Mouse (Mus musculus): Measurements from ENCODE around the gene Atxn1.
A peak's percentile ranks its signal among the peaks of the same experiment; 100 is the strongest.

Gene Atxn1

GRCm38 (mm10) chr13:45680651-45681050, 284.2 kb downstream of the Atxn1 start:
- DNase-seq (ENCODE audit: low read depth) = no peak

- DNase-seq (ENCODE audit: low read depth) = no peak
These were observed 285.7 kb downstream of the Atxn1 start for GRCm38 (mm10) chr13:45679096-45679495.

DNA sequence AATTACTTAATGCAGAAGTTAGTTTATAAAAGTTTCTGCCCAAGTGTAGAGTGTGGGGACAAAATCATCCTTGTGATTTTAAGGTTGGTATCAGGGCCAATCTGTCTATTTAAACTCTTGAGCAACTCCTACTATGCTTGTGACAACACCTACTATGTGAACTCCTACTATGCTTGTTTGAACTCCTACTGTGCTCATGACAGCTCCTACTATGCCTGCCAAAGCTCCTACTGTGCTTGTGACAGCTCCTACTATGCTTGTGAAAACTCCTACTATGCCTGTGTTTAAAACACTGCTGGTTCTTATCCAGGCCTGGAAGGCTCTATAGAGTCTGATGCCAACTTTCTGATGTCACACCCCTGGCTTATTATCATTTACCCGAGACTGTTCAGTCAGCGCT, 292.2 kb downstream of the Atxn1 start:
- no peak for DNase-seq (ENCODE audit: low read depth)

DNA sequence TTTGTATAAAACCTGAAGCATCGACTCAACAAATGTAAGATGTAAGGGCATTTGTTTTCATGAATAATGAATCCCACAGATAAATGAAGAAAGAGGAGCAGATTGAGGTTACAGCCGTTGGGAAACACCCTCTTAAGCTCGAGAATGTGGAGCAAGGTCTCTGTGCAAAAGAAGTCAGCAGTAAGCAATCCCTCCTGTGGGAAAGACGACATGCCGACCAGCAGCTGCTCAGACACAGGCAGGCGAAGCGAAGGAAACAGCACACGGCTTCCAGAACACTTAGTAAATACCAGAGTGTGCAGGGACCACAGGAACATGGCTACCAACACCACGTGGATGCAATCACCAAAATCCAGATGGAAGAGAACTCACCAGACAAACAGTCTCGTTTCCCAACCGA, 294.8 kb downstream of the Atxn1 start:
- DNase-seq (ENCODE audit: low read depth) = no peak

GRCm38 (mm10) chr13:45662852-45663251, 302.0 kb downstream of the Atxn1 start:
- DNase-seq (ENCODE audit: low read depth) = no peak

DNA sequence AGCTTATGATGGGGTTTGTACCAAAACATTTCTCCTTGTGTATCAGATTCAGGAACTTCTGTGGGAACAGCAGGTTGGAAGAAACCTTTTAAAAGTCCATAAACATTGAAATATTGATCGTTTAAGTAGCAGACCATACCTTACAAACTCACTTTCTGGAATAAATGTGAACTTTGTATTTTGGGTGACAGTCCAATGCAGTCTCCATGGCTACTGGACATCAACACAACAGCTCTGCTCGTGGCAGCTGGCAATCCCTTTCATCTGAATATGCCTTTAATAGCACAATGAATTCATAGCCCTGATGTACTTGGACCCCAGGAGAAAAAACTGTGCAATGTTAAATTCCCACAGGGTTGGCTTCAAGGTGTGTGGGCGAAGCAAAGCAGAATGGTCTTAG, 302.6 kb downstream of the Atxn1 start:
- DNase-seq (ENCODE audit: low read depth) = no peak

DNA sequence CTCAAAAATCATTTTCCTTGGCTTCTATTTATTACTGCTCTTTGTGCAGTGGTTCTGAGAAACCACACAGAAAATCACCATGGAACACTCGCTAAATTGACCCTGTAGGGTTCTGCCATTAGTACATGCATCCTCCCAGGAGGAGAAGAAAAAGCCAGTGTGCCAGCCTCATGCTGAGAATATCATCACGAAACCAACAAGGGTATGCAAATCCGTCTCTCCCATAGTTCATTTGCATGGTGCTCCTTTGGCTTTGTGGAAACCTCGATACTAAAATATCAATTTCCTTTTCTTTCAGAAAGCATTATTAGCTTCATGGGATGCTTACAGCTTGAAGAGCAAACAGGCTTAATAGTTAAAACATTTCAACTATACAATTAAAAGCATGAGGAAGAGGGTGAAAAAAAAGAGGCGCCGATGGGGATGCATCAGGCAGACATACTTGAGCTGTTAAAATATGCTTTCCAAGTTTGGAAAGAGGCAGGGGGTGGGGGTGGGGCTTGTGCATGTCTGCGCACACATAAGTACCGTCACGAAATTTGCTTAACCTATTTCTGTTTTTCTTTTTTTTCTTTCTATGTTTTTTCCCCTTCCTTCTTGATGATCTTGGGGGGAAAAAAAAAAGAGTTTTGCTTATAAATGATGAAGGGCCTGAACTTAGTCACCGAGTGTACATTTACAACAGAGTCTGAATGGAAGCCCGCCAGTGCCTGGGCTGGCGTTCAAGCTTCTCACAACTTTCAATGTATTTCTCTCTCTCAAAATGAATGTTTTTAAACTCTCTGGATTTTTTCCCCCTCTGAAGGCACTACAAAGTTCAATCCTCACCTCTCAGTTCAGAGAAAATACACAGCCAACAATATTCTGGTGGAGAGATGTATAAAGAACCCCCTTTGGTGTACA, 303.3 kb downstream of the Atxn1 start:
- no peak for DNase-seq (ENCODE audit: low read depth)

- no peak for DNase-seq (ENCODE audit: low read depth)
These were observed 305.0 kb downstream of the Atxn1 start for GRCm38 (mm10) chr13:45659813-45660212.

GRCm38 (mm10) chr13:45658343-45658742, 306.5 kb downstream of the Atxn1 start:
- no peak for DNase-seq (ENCODE audit: low read depth)

DNA sequence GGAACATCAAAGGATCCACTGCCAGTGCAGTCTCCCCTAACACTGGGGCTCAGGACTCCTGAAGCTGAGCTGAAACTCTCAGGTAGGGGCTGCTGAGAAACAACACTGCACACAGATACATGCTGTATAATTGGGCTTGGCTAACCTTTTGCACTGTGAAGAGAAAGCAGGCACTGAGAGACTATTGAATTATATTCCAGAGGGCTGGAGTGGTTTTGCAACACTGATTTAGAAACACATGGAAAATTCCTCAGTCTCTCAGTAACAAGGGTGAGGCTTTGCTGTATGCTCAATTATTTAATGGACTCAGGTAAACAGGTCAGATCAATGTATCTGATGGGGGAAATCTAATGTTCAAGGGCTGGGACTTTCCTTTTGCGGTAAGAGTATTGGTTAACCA, 307.6 kb downstream of the Atxn1 start:
- no peak for DNase-seq (ENCODE audit: low read depth)

DNA sequence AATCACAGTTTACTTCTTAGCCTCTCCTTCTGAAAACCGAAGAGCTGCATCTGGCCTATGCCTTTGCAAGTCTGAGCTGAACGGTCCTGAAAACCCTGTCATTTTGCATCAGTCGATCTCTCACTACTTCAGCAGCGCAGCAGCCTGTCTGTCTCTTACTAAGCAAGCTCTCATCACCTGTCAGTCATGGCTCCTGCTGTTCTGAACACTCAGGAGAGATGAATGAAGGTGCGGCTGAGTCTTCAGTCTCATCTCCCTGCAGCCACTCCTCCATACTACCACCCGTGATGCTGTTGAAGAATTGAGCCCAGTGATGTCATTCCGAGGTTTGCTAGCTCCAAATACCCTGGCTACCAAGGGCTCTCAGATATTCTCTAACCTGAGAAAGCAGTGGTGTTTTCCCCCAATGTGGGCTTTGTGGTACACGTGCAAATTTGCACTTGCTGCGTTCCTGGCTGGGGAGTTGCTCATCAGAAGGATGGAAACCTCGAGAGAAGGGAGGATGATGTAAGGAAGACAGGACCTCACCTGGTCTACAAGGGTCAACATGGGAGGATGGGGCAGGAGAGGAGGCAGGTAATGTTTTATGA, 313.1 kb downstream of the Atxn1 start:
- no peak for DNase-seq (ENCODE audit: low read depth)

GRCm38 (mm10) chr13:45649197-45649812, 315.5 kb downstream of the Atxn1 start:
- no peak for DNase-seq (ENCODE audit: low read depth)

DNA sequence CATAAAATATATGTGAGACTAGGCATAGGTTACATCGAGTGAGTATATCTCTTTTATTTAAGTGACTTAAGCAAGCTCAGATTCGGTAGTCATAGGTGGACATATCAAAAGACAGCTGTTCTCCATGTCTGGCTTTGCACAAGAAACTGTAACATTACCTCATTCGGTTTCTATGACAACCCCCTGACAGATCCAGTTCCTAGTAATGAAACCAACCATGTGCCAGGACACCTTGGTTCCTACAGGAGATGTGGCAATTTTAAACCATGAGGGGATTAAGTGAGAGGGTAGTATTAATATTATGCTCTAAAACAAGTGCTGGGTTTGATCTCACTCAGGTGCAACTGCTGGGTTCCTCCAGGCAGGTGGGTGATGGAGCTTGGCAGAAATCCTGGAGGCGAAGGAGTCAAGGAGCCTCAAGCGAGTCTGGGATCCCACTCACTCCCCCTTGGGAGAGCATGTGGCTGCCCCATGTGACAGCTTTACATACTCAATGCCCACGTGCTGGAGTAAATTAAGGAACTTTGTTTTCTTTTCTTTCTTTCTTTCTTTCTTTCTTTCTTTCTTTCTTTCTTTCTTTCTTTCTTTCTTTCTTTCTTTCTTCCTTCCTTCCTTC, 320.9 kb downstream of the Atxn1 start:
- no peak for DNase-seq (ENCODE audit: low read depth)

- DNase-seq (ENCODE audit: low read depth) = no peak
These were observed 321.9 kb downstream of the Atxn1 start for GRCm38 (mm10) chr13:45642913-45643312.

DNA sequence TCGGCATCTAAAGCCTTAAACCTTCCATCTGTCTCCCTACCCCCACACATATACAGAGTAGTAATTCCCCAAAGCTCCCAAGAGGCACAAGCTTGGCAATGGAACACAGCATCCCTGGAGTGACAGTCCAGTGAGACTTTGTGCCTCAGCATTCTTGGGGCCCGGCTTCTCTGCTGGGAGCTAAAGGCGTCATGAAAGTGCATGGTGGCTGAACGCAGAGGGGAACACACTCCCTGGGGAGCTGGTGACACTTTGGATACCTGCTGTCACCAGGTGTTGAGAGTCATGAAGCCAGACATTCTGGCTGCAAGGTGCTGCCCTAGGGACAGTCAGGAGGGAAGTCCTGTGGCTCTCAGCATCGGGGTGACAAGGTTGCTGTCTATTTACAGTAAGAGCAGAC, 324.4 kb downstream of the Atxn1 start:
- DNase-seq (ENCODE audit: low read depth) = no peak

GRCm38 (mm10) chr13:45638281-45638680, 326.5 kb downstream of the Atxn1 start:
- no peak for DNase-seq (ENCODE audit: low read depth)

GRCm38 (mm10) chr13:45637324-45637723, 327.5 kb downstream of the Atxn1 start:
- DNase-seq (ENCODE audit: low read depth) = peak; percentile 32

DNA sequence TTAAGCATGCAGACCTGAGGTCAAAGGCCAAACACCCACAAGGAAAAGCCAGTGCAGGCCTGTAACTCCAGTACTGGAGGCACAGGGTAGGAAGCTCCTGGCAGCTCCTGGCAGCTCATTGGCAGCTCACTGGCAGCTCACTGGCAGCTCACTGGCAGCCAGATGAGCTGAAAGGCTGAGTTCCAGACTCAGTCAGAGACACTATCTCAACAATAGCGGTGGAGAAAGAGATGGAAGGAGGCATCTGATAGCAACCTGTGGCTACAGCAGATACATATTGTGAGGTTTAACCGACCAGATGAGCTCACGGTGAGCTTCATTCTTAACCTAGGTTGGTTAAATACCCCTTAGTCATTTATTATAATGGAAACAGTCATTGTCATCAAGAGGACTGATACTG, 328.4 kb downstream of the Atxn1 start:
- no peak for DNase-seq (ENCODE audit: low read depth)

DNA sequence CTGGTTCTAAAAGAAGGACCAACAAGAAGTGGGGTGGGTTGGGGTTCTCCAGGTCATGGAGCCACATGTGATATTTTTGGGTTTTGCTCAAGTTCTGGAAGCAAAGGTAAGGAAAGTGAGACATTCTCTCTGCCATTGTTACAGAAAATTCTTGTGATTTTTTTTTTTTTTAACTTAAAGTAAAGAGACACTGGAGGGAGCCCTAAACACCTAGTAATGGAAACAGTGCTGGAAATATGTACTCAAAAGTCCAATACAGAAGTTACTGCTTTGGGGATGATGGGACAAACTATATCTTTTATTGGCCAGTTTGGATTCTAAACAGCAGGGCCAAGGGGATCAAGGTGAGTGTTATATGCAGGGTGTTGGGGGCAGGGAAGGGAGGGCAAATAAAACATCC, 330.9 kb downstream of the Atxn1 start:
- DNase-seq (ENCODE audit: low read depth) = no peak

DNA sequence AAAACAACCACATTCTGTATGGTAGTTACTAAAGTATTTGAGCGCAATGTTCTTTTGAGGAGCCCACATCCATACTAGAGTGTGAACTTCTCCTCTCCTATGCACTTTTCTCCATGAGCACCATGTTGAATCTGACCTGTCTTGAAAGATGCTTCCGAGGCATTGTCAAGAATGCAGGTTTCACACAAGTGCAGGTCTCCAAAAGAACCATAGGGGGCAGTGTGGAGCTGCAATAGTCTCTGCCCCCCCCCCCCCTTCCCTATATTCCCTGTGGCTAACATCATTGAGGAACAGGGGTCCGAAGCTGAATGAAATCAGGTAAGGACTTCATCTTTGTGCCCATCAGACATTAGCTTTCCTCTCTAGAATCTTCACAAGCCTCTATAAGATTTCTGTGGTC, 332.7 kb downstream of the Atxn1 start:
- DNase-seq (ENCODE audit: low read depth) = no peak

- DNase-seq (ENCODE audit: low read depth) = no peak
These were observed 334.1 kb downstream of the Atxn1 start for GRCm38 (mm10) chr13:45630518-45631290.

DNA sequence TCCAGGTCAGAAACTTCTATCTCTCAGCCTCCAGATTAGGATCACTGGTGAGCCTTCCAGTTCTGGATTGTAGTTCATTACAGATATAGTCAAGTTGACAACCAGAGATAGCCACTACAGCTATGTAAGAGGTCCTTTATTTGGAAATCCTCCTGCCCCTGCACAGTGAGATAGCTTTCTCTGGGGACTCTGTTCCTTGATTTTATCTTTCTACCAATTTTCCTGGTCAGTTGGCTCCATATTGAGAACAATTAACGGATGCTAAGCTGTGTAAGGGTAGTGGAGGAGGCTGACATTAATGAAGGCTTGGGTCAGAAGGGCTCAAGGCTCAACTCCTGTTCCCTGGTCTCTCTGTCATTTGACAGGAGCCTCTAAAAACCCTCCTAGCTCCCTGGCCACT, 335.1 kb downstream of the Atxn1 start:
- no peak for DNase-seq (ENCODE audit: low read depth)

Measured in c-Kit-positive CD71-positive TER-119-negative erythroid progenitor cells, embryonic 14.5 days (primary cell).